Mouse (Mus musculus): ENCODE results near the gene Met. TPM values are rescaled to one million over a fixed set of nuclear protein-coding genes. Genes with fewer than 3 reads are reported as not detected.

Met gene
- polyA plus RNA-seq, 1 experiment from 2014 or later, result 3.0 TPM

- H3K9ac ChIP-seq, result no peak overlapping the region
- H3K36me3 ChIP-seq, result no peaks in the 10 kb centered on the region
- no peak overlapping the region for H3K4me3 ChIP-seq
- no peak overlapping the region for H3K27ac ChIP-seq (ENCODE audit: poor library complexity, severe bottlenecking)
- H3K9me3 ChIP-seq (replicated peaks), result no peaks in the 10 kb centered on the region
- H3K4me1 ChIP-seq (replicated peaks), result no peaks in the 10 kb centered on the region
- 79% methylated on average over 1 of the region's 1 CpGs for WGBS
- ATAC-seq (ENCODE audit: insufficient number of reproducible peaks, low FRiP score), result no peak
- no peak overlapping the region for H3K4me2 ChIP-seq
- H3K27me3 ChIP-seq (replicated peaks), result no peaks in the 10 kb centered on the region
These were observed 143.3 kb downstream of the Met start for GRCm38 (mm10) chr6:17606915-17607314.

- no peak for ATAC-seq (ENCODE audit: insufficient number of reproducible peaks, low FRiP score)
- no peaks in the 10 kb centered on the region for H3K9me3 ChIP-seq (replicated peaks)
- H3K27ac ChIP-seq (ENCODE audit: poor library complexity, severe bottlenecking), result no peak overlapping the region
- no peak overlapping the region for H3K4me2 ChIP-seq
- WGBS, result 79% methylated on average over 11 of the region's 11 CpGs
- no peaks in the 10 kb centered on the region for H3K36me3 ChIP-seq
- no peak overlapping the region for H3K9ac ChIP-seq
- H3K4me3 ChIP-seq, result no peak overlapping the region
- no peaks in the 10 kb centered on the region for H3K27me3 ChIP-seq (replicated peaks)
- H3K4me1 ChIP-seq (replicated peaks), result no peaks in the 10 kb centered on the region
These were observed 147.9 kb downstream of the Met start for GRCm38 (mm10) chr6:17611352-17612010.

GRCm38 (mm10) chr6:17612652-17613051, 149.1 kb downstream of the Met start:
- no peaks in the 10 kb centered on the region for H3K9me3 ChIP-seq (replicated peaks)
- 73% methylated on average over 4 of the region's 4 CpGs for WGBS

GRCm38 (mm10) chr6:17620823-17621222, 157.2 kb downstream of the Met start:
- Histone ChIP-seq H3K4me3 (no peak overlapping the region), H3K9me3 (replicated peaks) (0 out of 2 replicates have a peak, but pooled peaks cover 3% of the 10 kb centered on the region), H3K4me2 (no peak overlapping the region), H3K9ac (no peak overlapping the region), H3K4me1 (replicated peaks) (no peaks in the 10 kb centered on the region), H3K27ac (ENCODE audit: poor library complexity, severe bottlenecking) (no peak overlapping the region), H3K27me3 (replicated peaks) (no peaks in the 10 kb centered on the region), H3K36me3 (no peaks in the 10 kb centered on the region)
- no peak for ATAC-seq (ENCODE audit: insufficient number of reproducible peaks, low FRiP score)
- 76% methylated on average over 4 of the region's 4 CpGs for WGBS

More at GRCm38 (mm10) chr6:17612652-17613051, 149.1 kb downstream of the Met start:
- Histone ChIP-seq H3K4me2 (no peak overlapping the region), H3K27me3 (replicated peaks) (no peaks in the 10 kb centered on the region), H3K36me3 (no peaks in the 10 kb centered on the region), H3K4me3 (no peak overlapping the region), H3K9ac (no peak overlapping the region), H3K4me1 (replicated peaks) (no peaks in the 10 kb centered on the region), H3K27ac (ENCODE audit: poor library complexity, severe bottlenecking) (no peak overlapping the region)
- ATAC-seq (ENCODE audit: insufficient number of reproducible peaks, low FRiP score), result no peak

- no peak overlapping the region for H3K4me3 ChIP-seq
- H3K27ac ChIP-seq (ENCODE audit: poor library complexity, severe bottlenecking), result no peak overlapping the region
- H3K27me3 ChIP-seq (replicated peaks), result no peaks in the 10 kb centered on the region
- H3K9ac ChIP-seq, result no peak overlapping the region
- ATAC-seq (ENCODE audit: insufficient number of reproducible peaks, low FRiP score), result no peak
- no peaks in the 10 kb centered on the region for H3K36me3 ChIP-seq
- H3K4me1 ChIP-seq (replicated peaks), result no peaks in the 10 kb centered on the region
- no peak overlapping the region for H3K4me2 ChIP-seq
- 0 out of 2 replicates have a peak, but pooled peaks cover 3% of the 10 kb centered on the region for H3K9me3 ChIP-seq (replicated peaks)
- 43% methylated on average over 3 of the region's 3 CpGs for WGBS
These were observed 157.8 kb downstream of the Met start for GRCm38 (mm10) chr6:17621436-17621835.

Other genes with a start within 250 kb of the Met start
- 19.1 and 22.5 TPM in 2 replicates for gene Cav2, start 182.6 kb upstream of the Met start, polyA plus RNA-seq (2016; fragmentation: Nextera tagmentation; extraction: Ambion mirVana)
- gene Cav1, start 157.5 kb upstream of the Met start, polyA plus RNA-seq (2016; fragmentation: Nextera tagmentation; extraction: Ambion mirVana), result 67.2 and 75.0 TPM in 2 replicates
- 223 and 232 TPM in 2 replicates for gene Capza2, start 172.4 kb downstream of the Met start, polyA plus RNA-seq (2016; fragmentation: Nextera tagmentation; extraction: Ambion mirVana)
- 29.6 and 30.0 TPM in 2 replicates for gene St7, start 229.1 kb downstream of the Met start, polyA plus RNA-seq (2016; fragmentation: Nextera tagmentation; extraction: Ambion mirVana)